Mouse (Mus musculus) midbrain, embryonic 14.5 days (tissue): Measurements from ENCODE around the gene Tcirg1. TPM values are rescaled to one million over a fixed set of nuclear protein-coding genes. Genes with fewer than 3 reads are reported as not detected.

Experiments
- ATAC-seq: fragments of 200-750 bp; cut with Nextera tagmentation; 2 replicates; pipeline ENCODE4 v1.8.0; 2017; ENCODE audit warnings: moderate number of reproducible peaks, moderate library complexity; ENCODE audit not compliant: low FRiP score, low TSS enrichment
- DNase-seq: peaks from one replicate; pipeline ENCODE4 v3.0.0-alpha.2; 2015
- H3K27ac ChIP-seq: fragments of 300-500 bp; sonication (generic); replicated peaks from 2 replicates; pipeline ENCODE4 v1.5.1; 2014; ENCODE audit warnings: mild to moderate bottlenecking, low read depth, low read length, moderate library complexity
- H3K27me3 ChIP-seq: fragments of 300-500 bp; sonication (generic); 2 replicates; pipeline ENCODE4 v1.6.1; 2014; ENCODE audit warnings: low read length, control low read depth, mixed read lengths; ENCODE audit not compliant: control insufficient read depth, insufficient read depth
- H3K36me3 ChIP-seq: fragments of 300-500 bp; sonication (generic); 2 replicates; pipeline ENCODE4 v1.6.1; 2014; ENCODE audit warnings: low read length, control low read depth; ENCODE audit not compliant: control insufficient read depth, insufficient read depth
- H3K4me1 ChIP-seq: fragments of 300-500 bp; sonication (generic); 2 replicates; pipeline ENCODE4 v1.6.1; 2014; ENCODE audit warnings: mild to moderate bottlenecking, antibody characterized with exemption, low read length, control low read depth; ENCODE audit not compliant: control insufficient read depth, insufficient read depth
- H3K4me2 ChIP-seq: fragments of 300-500 bp; sonication (generic); 2 replicates; pipeline ENCODE4 v1.6.1; 2014; ENCODE audit warnings: mild to moderate bottlenecking, low read length, moderate library complexity
- H3K4me3 ChIP-seq: fragments of 300-500 bp; sonication (generic); replicated peaks from 2 replicates; pipeline ENCODE4 v1.5.1; 2014; ENCODE audit warnings: low read depth, low read length
- H3K9ac ChIP-seq: fragments of 300-500 bp; sonication (generic); replicated peaks from 2 replicates; pipeline ENCODE4 v1.6.1; 2014; ENCODE audit warnings: mild to moderate bottlenecking, low read length, moderate library complexity
- H3K9me3 ChIP-seq: fragments of 300-500 bp; sonication (generic); 2 replicates; pipeline ENCODE4 v1.6.1; 2016; ENCODE audit warnings: low read length, control low read depth, mixed read lengths; ENCODE audit not compliant: control insufficient read depth
- WGBS: fragments of 180-500 bp; shearing (Covaris S2); extraction: QIAGEN DNeasy Blood & Tissue Kit; methylation state at CpG from one replicate; pipeline ENCODE4 v1.1.7; 2014; 5-methylcytosine and 5-hydroxymethylcytosine counted together
- polyA plus RNA-seq: library from polyadenylated mRNA; unstranded; fragments of >200 nt; fragmentation: Nextera tagmentation; extraction: Ambion mirVana; gene quantifications from 2 replicates; pipeline ENCODE4 v1.2.1, GENCODE M21; 2014

Tcirg1 gene
- polyA plus RNA-seq, 1 experiment from 2014 or later: 11.0 TPM

- Histone ChIP-seq H3K4me1 (peaks cover 30% of the 10 kb centered on the region), H3K27ac (no peak overlapping the region), H3K9me3 (no peaks in the 10 kb centered on the region), H3K4me3 (no peak overlapping the region), H3K36me3 (no peaks in the 10 kb centered on the region), H3K4me2 (0 out of 2 replicates have a peak overlapping the region, but pooled peaks have one; percentile 11), H3K27me3 (no peaks in the 10 kb centered on the region), H3K9ac (no peak overlapping the region)
- DNase-seq (no peak), ATAC-seq (no peak)
- 66% methylated on average over 6 of the region's 6 CpGs for WGBS
Measured at GRCm38 (mm10) chr19:3855091-3855490, 51.8 kb downstream of the Tcirg1 start.

GRCm38 (mm10) chr19:3853891-3854290 is 53.0 kb downstream of the Tcirg1 start:
- Histone ChIP-seq H3K9ac (no peak overlapping the region), H3K27me3 (no peaks in the 10 kb centered on the region), H3K4me2 (peak overlapping the region; percentile 8; the same call in 1 of the 2 replicates), H3K27ac (no peak overlapping the region), H3K4me1 (peaks cover 30% of the 10 kb centered on the region), H3K9me3 (no peaks in the 10 kb centered on the region), H3K36me3 (no peaks in the 10 kb centered on the region), H3K4me3 (0 out of 2 replicates have a peak overlapping the region, but pooled peaks have one; percentile 5)
- ATAC-seq (no peak), DNase-seq (no peak)
- 97% methylated on average over 1 of the region's 1 CpGs for WGBS

GRCm38 (mm10) chr19:3853121-3853520 is 53.8 kb downstream of the Tcirg1 start:
- DNase-seq (no peak), ATAC-seq (no peak)
- no peak overlapping the region for H3K27ac ChIP-seq
- H3K4me1 ChIP-seq: peaks cover 30% of the 10 kb centered on the region
- H3K4me3 ChIP-seq: peak overlapping the region; percentile 82; the same call in 1 of the 2 replicates
- no peak overlapping the region for H3K9ac ChIP-seq
- H3K27me3 ChIP-seq: no peaks in the 10 kb centered on the region
- no peaks in the 10 kb centered on the region for H3K36me3 ChIP-seq
- 93% methylated on average over 10 of the region's 10 CpGs for WGBS
- H3K4me2 ChIP-seq: peak overlapping the region; percentile 64
- no peaks in the 10 kb centered on the region for H3K9me3 ChIP-seq

- ATAC-seq (peak; percentile 67), DNase-seq (peak; percentile 66)
- Histone ChIP-seq H3K27me3 (no peaks in the 10 kb centered on the region), H3K9me3 (no peaks in the 10 kb centered on the region), H3K4me3 (peak overlapping the region; percentile 82), H3K4me1 (peaks cover 30% of the 10 kb centered on the region), H3K36me3 (no peaks in the 10 kb centered on the region), H3K4me2 (peak overlapping the region; percentile 64), H3K27ac (peak overlapping the region; percentile 96), H3K9ac (peak overlapping the region; percentile 84)
- under 1% methylated on average over 71 of the region's 74 CpGs for WGBS
Measured at GRCm38 (mm10) chr19:3851979-3852681, 54.8 kb downstream of the Tcirg1 start.

- Histone ChIP-seq H3K9me3 (no peaks in the 10 kb centered on the region), H3K36me3 (no peaks in the 10 kb centered on the region), H3K4me2 (peak within 1 kb of the TSS; percentile 64), H3K9ac (peak within 1 kb of the TSS; percentile 84), H3K27me3 (no peaks in the 10 kb centered on the region), H3K4me1 (peaks cover 30% of the 10 kb centered on the region), H3K27ac (peak within 1 kb of the TSS; percentile 96), H3K4me3 (peak within 1 kb of the TSS; percentile 82)
- WGBS: under 1% methylated on average over 52 of the region's 54 CpGs
- peak; percentile 98 for ATAC-seq
- DNase-seq: peak; percentile 98
Measured at GRCm38 (mm10) chr19:3851502-3851962, 55.4 kb downstream of the Tcirg1 start, which contains the start of gene Chka. Gene Chka, plus strand, starts transcription at chr19:3851773.

GRCm38 (mm10) chr19:3850847-3851469 is 56.0 kb downstream of the Tcirg1 start:
- peak overlapping the region; percentile 82 for H3K4me3 ChIP-seq
- H3K36me3 ChIP-seq: no peaks in the 10 kb centered on the region
- peak overlapping the region; percentile 62 for H3K27ac ChIP-seq
- peak overlapping the region; percentile 35; the same call in 1 of the 2 replicates for H3K9ac ChIP-seq
- H3K27me3 ChIP-seq: no peaks in the 10 kb centered on the region
- peaks cover 30% of the 10 kb centered on the region for H3K4me1 ChIP-seq
- DNase-seq: peak; percentile 40
- WGBS: 6% methylated on average over 19 of the region's 19 CpGs
- ATAC-seq: no peak
- no peaks in the 10 kb centered on the region for H3K9me3 ChIP-seq
- peak overlapping the region; percentile 64 for H3K4me2 ChIP-seq

- Histone ChIP-seq H3K9ac (no peak overlapping the region), H3K4me1 (peaks cover 21% of the 10 kb centered on the region), H3K9me3 (no peaks in the 10 kb centered on the region), H3K4me2 (no peak overlapping the region), H3K27ac (no peak overlapping the region), H3K4me3 (no peak overlapping the region), H3K36me3 (no peaks in the 10 kb centered on the region), H3K27me3 (no peaks in the 10 kb centered on the region)
- WGBS: 43% methylated on average over 5 of the region's 5 CpGs
- DNase-seq: no peak
- ATAC-seq: no peak
Measured at GRCm38 (mm10) chr19:3850076-3850475, 56.9 kb downstream of the Tcirg1 start.

GRCm38 (mm10) chr19:3849251-3849650 is 57.7 kb downstream of the Tcirg1 start:
- H3K9ac ChIP-seq: no peak overlapping the region
- H3K36me3 ChIP-seq: no peaks in the 10 kb centered on the region
- DNase-seq (no peak), ATAC-seq (no peak)
- H3K4me1 ChIP-seq: peaks cover 20% of the 10 kb centered on the region
- H3K4me2 ChIP-seq: no peak overlapping the region
- H3K4me3 ChIP-seq: no peak overlapping the region
- H3K27me3 ChIP-seq: no peaks in the 10 kb centered on the region
- no peak overlapping the region for H3K27ac ChIP-seq
- WGBS: 84% methylated on average over 2 of the region's 2 CpGs
- H3K9me3 ChIP-seq: no peaks in the 10 kb centered on the region
